Mouse (Mus musculus): ENCODE results near the gene Wipi1. TPM values are rescaled to one million over a fixed set of nuclear protein-coding genes. Genes with fewer than 3 reads are reported as not detected.

Wipi1 gene
- total and polyA plus RNA-seq, 3 experiments = 1.8 to 2.2 (median 2.0) TPM

DNA sequence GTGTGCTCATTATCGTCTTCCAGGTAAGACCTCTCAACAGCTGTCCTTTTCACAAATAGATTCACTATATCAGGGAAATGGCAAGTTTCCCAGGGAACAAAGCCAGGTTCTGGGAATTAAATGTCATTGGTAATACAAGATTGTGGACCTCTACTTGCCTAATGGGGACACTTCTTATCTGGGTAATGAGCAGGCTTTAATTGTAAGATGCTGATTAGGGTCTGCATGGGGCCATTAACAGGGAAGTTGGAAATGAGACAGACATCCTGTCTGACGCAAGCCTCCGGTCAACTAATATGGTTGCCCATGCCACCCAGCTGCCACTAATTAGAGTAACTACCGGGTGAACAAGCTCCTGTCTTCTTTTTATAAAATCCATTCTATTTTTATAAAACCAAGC, 4.6 kb upstream of the Wipi1 start:
- Histone ChIP-seq H3K27me3 (replicated peaks) (peaks cover 2% of the 10 kb centered on the region), H3K4me3 (replicated peaks in 1 of 3; ENCODE audit: low read depth in 2 of 3, low read length in 2 of 3, poor library complexity in 1 of 3) (no peak overlapping the region), H3K9me3 (replicated peaks; ENCODE audit: low read length) (peaks cover 3% of the 10 kb centered on the region), H3K79me2 (replicated peaks; ENCODE audit: control insufficient read depth, extremely low read depth, insufficient read depth, poor library complexity, severe bottlenecking) (no peaks in the 10 kb centered on the region), H3K9ac (ENCODE audit: insufficient read depth, low read depth) (no peak overlapping the region), H3K4me2 (ENCODE audit: insufficient read depth, low read depth, poor library complexity, severe bottlenecking) (no peak overlapping the region), H3K36me3 (replicated peaks in 1 of 2; ENCODE audit: control insufficient read depth in 1 of 2, insufficient read depth in 1 of 2, low read length in 1 of 2) (no peaks in the 10 kb centered on the region), H3K4me1 (ENCODE audit: control insufficient read depth in 1 of 2, insufficient read depth in 2 of 2) (peaks cover 2 to 10% of the 10 kb centered on the region in 2 experiments; a peak in 3 of 4 replicates), H3K27ac (ENCODE audit: insufficient read depth, low read depth) (no peak overlapping the region)
- dilution Hi-C loops (cut with MboI; ENCODE audit: extremely low pct_ligation_motif_present, extremely low pct_unique_long_range_greater_than_20kb, low sequenced_read_pairs) (no loop called here), in situ Hi-C loops (cut with MboI; ENCODE audit: low pct_ligation_motif_present, low pct_unique_long_range_greater_than_20kb, low sequenced_read_pairs) (no loop called here)
- TF ChIP-seq E2F4 (IDR thresholded peaks at IDR 0.05; ENCODE audit: insufficient replicate concordance, low read depth, low read length) = no peak
- no peak for TF ChIP-seq ZC3H11A (IDR thresholded peaks at IDR 0.05; ENCODE audit: low read depth, low read length)
- no peak for TF ChIP-seq RAD21 (IDR thresholded peaks at IDR 0.05; ENCODE audit: low read depth, low read length)
- no peak for TF ChIP-seq ETS1 (conservative IDR thresholded peaks at IDR 0.05; ENCODE audit: low read depth, low read length)
- TF ChIP-seq GABPA (IDR thresholded peaks at IDR 0.05; ENCODE audit: insufficient replicate concordance, low read depth, low read length) = no peak
- TF ChIP-seq ELF1 (IDR thresholded peaks at IDR 0.05; ENCODE audit: low read depth, low read length) = no peak
- no peak for DNase-seq (ENCODE audit: extremely low read depth)

DNA sequence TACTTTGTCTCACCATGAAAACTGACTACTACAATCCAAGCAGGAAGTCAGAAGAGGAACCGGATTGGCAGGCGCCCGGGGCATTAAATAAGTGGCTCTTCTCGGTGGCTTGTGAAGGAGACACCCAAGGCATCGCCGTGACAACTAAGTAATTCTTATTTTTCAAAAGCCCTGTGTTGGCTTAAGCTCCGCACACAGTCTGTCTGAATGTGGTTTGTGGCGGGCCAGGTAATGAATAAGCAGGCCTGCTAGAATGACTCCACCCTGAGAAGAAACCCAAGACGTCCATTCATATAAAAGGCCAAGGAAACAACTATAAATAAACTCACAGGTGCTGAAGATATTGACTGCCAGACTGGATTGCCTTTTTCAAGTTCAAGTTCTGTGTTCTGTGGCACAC, 3.5 kb upstream of the Wipi1 start:
- TF ChIP-seq ZMIZ1 (IDR thresholded peaks at IDR 0.05; ENCODE audit: low read depth, low read length) = no peak
- no peak for TF ChIP-seq GABPA (IDR thresholded peaks at IDR 0.05; ENCODE audit: insufficient replicate concordance, low read depth, low read length)
- no peak for TF ChIP-seq USF1 (IDR thresholded peaks at IDR 0.05; ENCODE audit: low read depth, low read length)
- no peak for TF ChIP-seq EP300 (IDR thresholded peaks at IDR 0.05; ENCODE audit: low read length)
- TF ChIP-seq USF2 (conservative IDR thresholded peaks at IDR 0.05; ENCODE audit: low read depth, low read length) = no peak
- no peak for TF ChIP-seq POLR2A (IDR thresholded peaks at IDR 0.05; ENCODE audit: low read depth, low read length)
- TF ChIP-seq RAD21 (IDR thresholded peaks at IDR 0.05; ENCODE audit: low read depth, low read length) = no peak
- no peak for TF ChIP-seq ELF1 (IDR thresholded peaks at IDR 0.05; ENCODE audit: low read depth, low read length)
- TF ChIP-seq MXI1 (IDR thresholded peaks at IDR 0.05; ENCODE audit: low read depth, low read length) = no peak
- no peak for TF ChIP-seq ZKSCAN1 (IDR thresholded peaks at IDR 0.05; ENCODE audit: borderline replicate concordance, low read depth, low read length)
- TF ChIP-seq UBTF (IDR thresholded peaks at IDR 0.05; ENCODE audit: low read depth, low read length) = no peak
- in situ Hi-C loops (cut with MboI; ENCODE audit: low pct_ligation_motif_present, low pct_unique_long_range_greater_than_20kb, low sequenced_read_pairs) (no loop called here), dilution Hi-C loops (cut with MboI; ENCODE audit: extremely low pct_ligation_motif_present, extremely low pct_unique_long_range_greater_than_20kb, low sequenced_read_pairs) (no loop called here)
- peaks cover 3% of the 10 kb centered on the region for H3K9me3 ChIP-seq (replicated peaks; ENCODE audit: low read length)
- H3K79me2 ChIP-seq (replicated peaks; ENCODE audit: control insufficient read depth, extremely low read depth, insufficient read depth, poor library complexity, severe bottlenecking) = no peaks in the 10 kb centered on the region
- H3K9ac ChIP-seq (ENCODE audit: insufficient read depth, low read depth) = no peak overlapping the region
- peaks cover 8% of the 10 kb centered on the region for H3K27me3 ChIP-seq (replicated peaks)
- no peaks in the 10 kb centered on the region for H3K36me3 ChIP-seq (replicated peaks in 1 of 2; ENCODE audit: control insufficient read depth in 1 of 2, insufficient read depth in 1 of 2, low read length in 1 of 2)
- no peak for DNase-seq (ENCODE audit: extremely low read depth)
- peaks cover 2 to 12% of the 10 kb centered on the region in 2 experiments; a peak in 3 of 4 replicates for H3K4me1 ChIP-seq (ENCODE audit: control insufficient read depth in 1 of 2, insufficient read depth in 2 of 2)
- H3K27ac ChIP-seq (ENCODE audit: insufficient read depth, low read depth) = no peak overlapping the region
- no peak overlapping the region for H3K4me3 ChIP-seq (replicated peaks in 1 of 3; ENCODE audit: low read depth in 2 of 3, low read length in 2 of 3, poor library complexity in 1 of 3)
- no peak overlapping the region for H3K4me2 ChIP-seq (ENCODE audit: insufficient read depth, low read depth, poor library complexity, severe bottlenecking)
